7 mouse cellular contexts compared by ENCODE assay signal in genomic region chr12:118854831-118855453, GRCm38 (mm10). TPM values are rescaled to one million over a fixed set of nuclear protein-coding genes. Genes with fewer than 3 reads are reported as not detected.
DNase-seq lines count a peak whose midpoint lies in the region; ATAC-seq lines count a peak whose summit lies in the region.

No protein-coding gene starts in this region.

- intact Hi-C loops in left cerebral cortex, postnatal 25 days (cut with DNase I), result loop anchor here (1.0 to 10.0 kb wide), 7 partner anchors 398 to 1468 kb away; partner anchors contain the start of gene Dnah11

- ATAC-seq in cerebellum, adult (ENCODE audit: insufficient number of reproducible peaks, low FRiP score, low TSS enrichment), result peak; percentile 64; the same call in 1 of the 2 replicates
- peak; percentile 99 for ATAC-seq in forebrain, embryonic 13.5 days
- peak; percentile 98 for ATAC-seq in hindbrain, embryonic 16.5 days
- peak; percentile 99 for ATAC-seq in megakaryocyte progenitor cell, adult 5-6 weeks (replicated peaks; ENCODE audit: poor library complexity)

- H3K4me3 ChIP-seq in forebrain, embryonic 13.5 days, result peak overlapping the region; percentile 49
- peak overlapping the region; percentile 48 for H3K4me3 ChIP-seq in hindbrain, embryonic 16.5 days (ENCODE audit: low read length)

- peak overlapping the region; percentile 72 for H3K9ac ChIP-seq in forebrain, embryonic 13.5 days
- H3K9ac ChIP-seq in hindbrain, embryonic 16.5 days (ENCODE audit: low read depth, low read length), result peak overlapping the region; percentile 61

- H3K27ac ChIP-seq in forebrain, embryonic 13.5 days, result peak overlapping the region; percentile 83
- H3K27ac ChIP-seq in hindbrain, embryonic 16.5 days (ENCODE audit: low read depth, low read length), result peak overlapping the region; percentile 64; the same call in 1 of the 2 replicates

- H3K27me3 ChIP-seq in forebrain, embryonic 13.5 days, result peaks cover 42% of the 10 kb centered on the region
- H3K27me3 ChIP-seq in hindbrain, embryonic 16.5 days (replicated peaks; ENCODE audit: control insufficient read depth, insufficient read depth, low read length), result peaks cover 24% of the 10 kb centered on the region

- WGBS in forebrain, embryonic 13.5 days, result under 1% methylated on average over 34 of the region's 34 CpGs
- under 1% methylated on average over 34 of the region's 34 CpGs for WGBS in hindbrain, embryonic 16.5 days

- no peaks in the 10 kb centered on the region for H3K36me3 ChIP-seq in forebrain, embryonic 13.5 days (ENCODE audit: poor library complexity, severe bottlenecking)
- no peaks in the 10 kb centered on the region for H3K36me3 ChIP-seq in hindbrain, embryonic 16.5 days (ENCODE audit: control insufficient read depth, insufficient read depth, low read length)

- H3K9me3 ChIP-seq in forebrain, embryonic 13.5 days (replicated peaks), result no peaks in the 10 kb centered on the region
- no peaks in the 10 kb centered on the region for H3K9me3 ChIP-seq in hindbrain, embryonic 16.5 days (ENCODE audit: control insufficient read depth, low read length)

- peak; percentile 5 for DNase-seq in T-cell, adult 2 months (ENCODE audit: low spot score)
- DNase-seq in left cerebral cortex, postnatal 25 days (ENCODE audit: low spot score in 2 of 2), result peak; percentile 56 to 61
- peak; percentile 12 to 34 for DNase-seq in right cerebral cortex, postnatal 36 days (ENCODE audit: low spot score in 2 of 2)

- peaks cover 33% of the 10 kb centered on the region for H3K4me1 ChIP-seq in forebrain, embryonic 13.5 days
- peaks cover 6% of the 10 kb centered on the region; the same call in 1 of the 2 replicates for H3K4me1 ChIP-seq in hindbrain, embryonic 16.5 days (ENCODE audit: control insufficient read depth, insufficient read depth, low read depth, low read length)

- peak overlapping the region; percentile 72 for H3K4me2 ChIP-seq in forebrain, embryonic 13.5 days
- H3K4me2 ChIP-seq in hindbrain, embryonic 16.5 days (ENCODE audit: low read length), result peak overlapping the region; percentile 77

RNA-seq across cellular contexts. Expression of gene Sp8, which starts 8.8 kb away (rescaled TPM):
- 16.7 and 17.0 TPM in 2 replicates for polyA plus RNA-seq in forebrain, embryonic 13.5 days (2015; fragmentation: Nextera tagmentation; extraction: Ambion mirVana)
- polyA plus RNA-seq in hindbrain, embryonic 16.5 days (2015; fragmentation: Nextera tagmentation; extraction: Ambion mirVana), result 1.6 and 2.5 TPM in 2 replicates
- 1 to 10 TPM; 1.7 to 2.5 TPM for total RNA-seq in left cerebral cortex, postnatal 25 days (2021)
- not detected in 2 replicates for total RNA-seq in megakaryocyte progenitor cell, adult 5-6 weeks (2015)
- total RNA-seq in megakaryocyte progenitor cell, adult 5-6 weeks (2017), result not detected in 2 replicates

Comparison
In these comparisons a context has a peak if more than half of its experiments do, and no peak if none do; other contexts are left out.
1. Peak in every context shown above with its lines: DNase-seq, ATAC-seq, H3K4me3 ChIP-seq and H3K27ac ChIP-seq.
2. DNase-seq: peak in every context shown above with its lines; median percentile 58 in left cerebral cortex, postnatal 25 days; 23 in right cerebral cortex, postnatal 36 days; 5 in T-cell, adult 2 months.